Mouse (Mus musculus): ENCODE results near the gene Spaca4. TPM values are rescaled to one million over a fixed set of nuclear protein-coding genes. Genes with fewer than 3 reads are reported as not detected.

The Spaca4 gene
- polyA plus RNA-seq, 1 experiment from 2014 or later = not detected

DNA sequence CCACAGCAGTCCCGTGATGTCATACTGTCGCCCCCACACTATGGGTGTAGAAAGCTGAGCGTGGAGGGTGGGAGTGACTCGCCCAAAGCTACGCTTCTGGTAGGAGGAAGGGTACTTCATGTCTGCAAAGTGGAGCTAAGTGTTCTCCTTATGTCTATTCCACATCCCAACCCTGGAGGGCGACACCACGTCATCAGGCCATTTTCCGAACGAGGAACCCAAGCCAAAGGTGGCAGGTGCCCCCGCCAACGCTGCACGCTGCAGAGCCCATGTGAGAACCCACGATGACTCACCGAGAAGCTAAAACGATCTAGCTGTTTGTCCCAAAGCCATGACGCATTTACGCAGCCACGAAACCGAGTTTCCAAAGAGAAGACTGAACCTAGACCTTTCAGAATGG lies 16.7 kb upstream of the Spaca4 start:
- 37% methylated on average over 19 of the region's 19 CpGs for whole genome bisulfite sequencing
- H3K4me3 ChIP-seq (ENCODE audit: low read depth, low read length) = peak overlapping the region; percentile 14; the same call in 1 of the 2 replicates

DNA sequence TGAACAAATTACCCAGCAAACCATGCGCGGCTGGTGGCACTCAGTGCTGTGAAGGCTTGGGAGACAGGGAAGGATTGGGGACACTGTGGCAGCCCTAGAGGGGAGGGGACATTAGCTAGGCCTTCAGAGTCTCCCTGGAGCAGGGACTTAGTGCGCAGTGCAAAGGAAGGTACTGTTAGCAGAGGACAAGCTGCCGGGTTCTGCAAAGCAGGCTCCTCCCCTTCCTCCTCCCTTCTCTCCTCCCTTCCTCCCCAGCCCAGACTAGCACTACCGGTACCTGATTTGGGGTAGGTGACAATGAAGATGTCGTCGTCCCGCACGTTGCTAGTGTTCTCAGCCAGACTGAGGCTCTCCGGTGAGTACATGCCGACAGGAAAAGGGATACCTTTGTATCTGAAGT lies 16.2 kb upstream of the Spaca4 start:
- ATAC-seq (replicated peaks; ENCODE audit: insufficient number of reproducible peaks, low FRiP score, low TSS enrichment, low read depth) (no peak), DNase-seq (ENCODE audit: low spot score) (no peak)
- Histone ChIP-seq H3K4me2 (ENCODE audit: low read depth, low read length) (peak overlapping the region; percentile 33; the same call in 1 of the 2 replicates), H3K4me1 (ENCODE audit: control insufficient read depth, insufficient read depth, low read length) (no peaks in the 10 kb centered on the region; the same call in 1 of the 2 replicates), H3K27me3 (ENCODE audit: control insufficient read depth, insufficient read depth, low read length) (no peaks in the 10 kb centered on the region), H3K9ac (replicated peaks; ENCODE audit: low read length) (peak overlapping the region; percentile 5; the same call in 1 of the 2 replicates), H3K9me3 (replicated peaks; ENCODE audit: control insufficient read depth, low read length) (no peaks in the 10 kb centered on the region), H3K27ac (replicated peaks; ENCODE audit: low read depth, low read length) (no peak overlapping the region), H3K36me3 (replicated peaks; ENCODE audit: control insufficient read depth, insufficient read depth, low read depth, low read length) (no peaks in the 10 kb centered on the region), H3K4me3 (ENCODE audit: low read depth, low read length) (peak overlapping the region; percentile 14; the same call in 1 of the 2 replicates)
- WGBS = 35% methylated on average over 11 of the region's 11 CpGs

More for the DNA sequence above, 16.7 kb upstream of the Spaca4 start:
- Histone ChIP-seq H3K9ac (replicated peaks; ENCODE audit: low read length) (peak overlapping the region; percentile 5; the same call in 1 of the 2 replicates), H3K4me2 (ENCODE audit: low read depth, low read length) (peak overlapping the region; percentile 33; the same call in 1 of the 2 replicates), H3K27me3 (ENCODE audit: control insufficient read depth, insufficient read depth, low read length) (no peaks in the 10 kb centered on the region), H3K4me1 (ENCODE audit: control insufficient read depth, insufficient read depth, low read length) (no peaks in the 10 kb centered on the region; the same call in 1 of the 2 replicates), H3K36me3 (replicated peaks; ENCODE audit: control insufficient read depth, insufficient read depth, low read depth, low read length) (no peaks in the 10 kb centered on the region), H3K9me3 (replicated peaks; ENCODE audit: control insufficient read depth, low read length) (no peaks in the 10 kb centered on the region), H3K27ac (replicated peaks; ENCODE audit: low read depth, low read length) (no peak overlapping the region)
- ATAC-seq (replicated peaks; ENCODE audit: insufficient number of reproducible peaks, low FRiP score, low TSS enrichment, low read depth) (no peak), DNase-seq (ENCODE audit: low spot score) (no peak)

DNA sequence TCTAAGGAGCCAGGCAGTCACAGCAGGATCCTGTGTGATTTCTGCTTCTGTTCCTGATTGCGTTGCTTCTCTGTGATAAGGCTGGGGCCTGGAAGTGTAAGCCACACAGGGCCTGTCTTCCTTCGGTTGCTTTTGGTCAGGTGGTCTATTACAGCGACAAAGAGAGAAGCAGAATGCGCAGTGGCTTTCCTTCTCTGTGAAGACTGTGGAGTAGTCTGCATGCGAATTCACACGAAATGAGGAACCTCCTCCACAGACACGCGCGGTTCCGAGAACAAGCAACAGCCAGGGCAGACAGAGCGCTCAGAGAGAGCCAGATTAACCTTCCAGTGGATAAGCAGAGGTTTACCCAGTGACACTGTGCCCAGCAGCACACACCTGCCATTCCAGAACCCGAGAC lies 15.7 kb upstream of the Spaca4 start:
- 81% methylated on average over 12 of the region's 12 CpGs for WGBS
- no peak for DNase-seq (ENCODE audit: low spot score)
- ATAC-seq (replicated peaks; ENCODE audit: insufficient number of reproducible peaks, low FRiP score, low TSS enrichment, low read depth) = no peak
- Histone ChIP-seq H3K4me3 (ENCODE audit: low read depth, low read length) (no peak overlapping the region), H3K9ac (replicated peaks; ENCODE audit: low read length) (no peak overlapping the region), H3K9me3 (replicated peaks; ENCODE audit: control insufficient read depth, low read length) (no peaks in the 10 kb centered on the region), H3K36me3 (replicated peaks; ENCODE audit: control insufficient read depth, insufficient read depth, low read depth, low read length) (no peaks in the 10 kb centered on the region), H3K27me3 (ENCODE audit: control insufficient read depth, insufficient read depth, low read length) (no peaks in the 10 kb centered on the region), H3K27ac (replicated peaks; ENCODE audit: low read depth, low read length) (no peak overlapping the region), H3K4me1 (ENCODE audit: control insufficient read depth, insufficient read depth, low read length) (no peaks in the 10 kb centered on the region; the same call in 1 of the 2 replicates), H3K4me2 (ENCODE audit: low read depth, low read length) (no peak overlapping the region)

DNA sequence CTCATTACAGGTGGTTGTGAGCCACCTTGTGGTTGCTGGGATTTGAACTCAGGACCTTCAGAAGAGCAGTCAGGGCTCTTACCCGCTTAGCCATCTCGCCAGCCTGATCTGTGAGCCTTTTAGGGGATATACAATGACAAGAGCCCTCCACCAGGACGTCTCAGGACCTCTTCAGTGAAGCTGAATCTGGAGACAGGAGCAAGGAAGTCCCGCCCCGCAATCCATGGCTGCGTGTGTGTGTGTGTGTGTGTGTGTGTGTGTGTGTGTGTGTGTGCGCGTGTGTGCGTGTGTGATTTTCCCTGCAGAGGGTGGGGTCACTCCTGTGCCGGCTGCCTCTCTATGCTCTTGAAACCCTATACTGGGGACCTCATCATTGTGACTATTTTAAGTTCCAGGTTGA lies 14.2 kb upstream of the Spaca4 start:
- 69% methylated on average over 9 of the region's 10 CpGs for WGBS
- no peaks in the 10 kb centered on the region for H3K27me3 ChIP-seq (ENCODE audit: control insufficient read depth, insufficient read depth, low read length)
- DNase-seq (ENCODE audit: low spot score) (no peak), ATAC-seq (replicated peaks; ENCODE audit: insufficient number of reproducible peaks, low FRiP score, low TSS enrichment, low read depth) (no peak)
- no peak overlapping the region for H3K9ac ChIP-seq (replicated peaks; ENCODE audit: low read length)
- H3K4me2 ChIP-seq (ENCODE audit: low read depth, low read length) = no peak overlapping the region
- H3K36me3 ChIP-seq (replicated peaks; ENCODE audit: control insufficient read depth, insufficient read depth, low read depth, low read length) = no peaks in the 10 kb centered on the region
- no peak overlapping the region for H3K4me3 ChIP-seq (ENCODE audit: low read depth, low read length)
- H3K27ac ChIP-seq (replicated peaks; ENCODE audit: low read depth, low read length) = no peak overlapping the region
- no peaks in the 10 kb centered on the region; the same call in 1 of the 2 replicates for H3K4me1 ChIP-seq (ENCODE audit: control insufficient read depth, insufficient read depth, low read length)
- no peaks in the 10 kb centered on the region for H3K9me3 ChIP-seq (replicated peaks; ENCODE audit: control insufficient read depth, low read length)

DNA sequence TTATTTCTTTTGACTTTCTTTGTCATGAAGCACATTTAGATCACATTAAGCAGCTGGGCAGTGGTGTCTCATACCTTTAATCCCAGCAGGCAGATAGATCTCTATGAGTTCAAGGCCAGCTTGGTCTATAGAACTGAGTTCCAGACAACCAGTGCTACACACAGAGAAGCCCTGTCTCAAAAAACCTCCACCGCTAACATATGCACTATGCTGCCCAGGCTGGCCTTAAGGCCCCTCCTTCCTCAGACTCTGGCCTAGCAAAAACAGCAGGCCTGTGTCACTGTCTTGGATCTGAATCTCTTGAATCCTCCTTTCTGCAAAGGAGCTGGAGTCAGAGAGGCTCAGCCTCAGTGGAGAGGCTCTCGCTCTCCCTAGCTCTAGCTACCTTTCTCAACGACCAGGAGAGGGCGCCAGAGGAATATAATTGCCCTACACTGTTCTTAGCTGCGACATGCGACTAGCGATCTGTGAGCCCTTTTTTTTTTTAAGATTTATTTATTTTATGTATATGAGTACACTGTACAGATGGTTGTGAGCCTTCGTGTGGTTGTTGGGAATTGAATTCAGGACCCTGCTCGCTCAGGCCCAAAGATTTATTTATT lies 13.7 kb upstream of the Spaca4 start:
- Histone ChIP-seq H3K4me1 (ENCODE audit: control insufficient read depth, insufficient read depth, low read length) (no peaks in the 10 kb centered on the region; the same call in 1 of the 2 replicates), H3K27me3 (ENCODE audit: control insufficient read depth, insufficient read depth, low read length) (no peaks in the 10 kb centered on the region), H3K27ac (replicated peaks; ENCODE audit: low read depth, low read length) (no peak overlapping the region), H3K4me2 (ENCODE audit: low read depth, low read length) (no peak overlapping the region), H3K9ac (replicated peaks; ENCODE audit: low read length) (no peak overlapping the region), H3K9me3 (replicated peaks; ENCODE audit: control insufficient read depth, low read length) (no peaks in the 10 kb centered on the region), H3K4me3 (ENCODE audit: low read depth, low read length) (no peak overlapping the region), H3K36me3 (replicated peaks; ENCODE audit: control insufficient read depth, insufficient read depth, low read depth, low read length) (no peaks in the 10 kb centered on the region)
- DNase-seq (ENCODE audit: low spot score) (peak; percentile 89), ATAC-seq (replicated peaks; ENCODE audit: insufficient number of reproducible peaks, low FRiP score, low TSS enrichment, low read depth) (peak; percentile 83; the same call in 1 of the 2 replicates)
- WGBS = 9% methylated on average over 9 of the region's 9 CpGs

DNA sequence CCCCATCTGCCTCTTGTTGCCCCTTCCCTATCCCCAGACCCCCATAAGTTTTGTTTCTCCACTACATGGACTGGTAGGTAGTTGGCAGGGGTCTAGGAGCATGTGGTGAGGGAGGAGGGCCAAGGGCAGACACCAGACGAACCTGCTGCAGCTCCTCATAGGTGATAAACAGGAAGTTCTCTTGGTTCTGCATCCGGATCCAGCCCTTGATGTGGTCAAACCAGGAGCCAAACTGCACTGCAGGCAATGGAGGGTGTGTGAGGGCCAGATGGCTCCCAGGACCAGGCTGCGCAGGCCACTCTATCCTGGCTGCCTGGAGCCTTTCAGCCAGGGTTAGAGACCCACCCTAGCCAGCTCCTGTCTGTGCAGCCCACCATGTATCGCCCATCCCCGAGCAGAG lies 7.9 kb upstream of the Spaca4 start:
- Histone ChIP-seq H3K36me3 (replicated peaks; ENCODE audit: control insufficient read depth, insufficient read depth, low read depth, low read length) (no peaks in the 10 kb centered on the region), H3K9ac (replicated peaks; ENCODE audit: low read length) (no peak overlapping the region), H3K4me1 (ENCODE audit: control insufficient read depth, insufficient read depth, low read length) (peaks cover 4% of the 10 kb centered on the region; the same call in 1 of the 2 replicates), H3K9me3 (replicated peaks; ENCODE audit: control insufficient read depth, low read length) (no peaks in the 10 kb centered on the region), H3K27me3 (ENCODE audit: control insufficient read depth, insufficient read depth, low read length) (no peaks in the 10 kb centered on the region), H3K4me3 (ENCODE audit: low read depth, low read length) (no peak overlapping the region), H3K27ac (replicated peaks; ENCODE audit: low read depth, low read length) (no peak overlapping the region), H3K4me2 (ENCODE audit: low read depth, low read length) (no peak overlapping the region)
- no peak for ATAC-seq (replicated peaks; ENCODE audit: insufficient number of reproducible peaks, low FRiP score, low TSS enrichment, low read depth)
- 89% methylated on average over 5 of the region's 5 CpGs for WGBS
- no peak for DNase-seq (ENCODE audit: low spot score)

DNA sequence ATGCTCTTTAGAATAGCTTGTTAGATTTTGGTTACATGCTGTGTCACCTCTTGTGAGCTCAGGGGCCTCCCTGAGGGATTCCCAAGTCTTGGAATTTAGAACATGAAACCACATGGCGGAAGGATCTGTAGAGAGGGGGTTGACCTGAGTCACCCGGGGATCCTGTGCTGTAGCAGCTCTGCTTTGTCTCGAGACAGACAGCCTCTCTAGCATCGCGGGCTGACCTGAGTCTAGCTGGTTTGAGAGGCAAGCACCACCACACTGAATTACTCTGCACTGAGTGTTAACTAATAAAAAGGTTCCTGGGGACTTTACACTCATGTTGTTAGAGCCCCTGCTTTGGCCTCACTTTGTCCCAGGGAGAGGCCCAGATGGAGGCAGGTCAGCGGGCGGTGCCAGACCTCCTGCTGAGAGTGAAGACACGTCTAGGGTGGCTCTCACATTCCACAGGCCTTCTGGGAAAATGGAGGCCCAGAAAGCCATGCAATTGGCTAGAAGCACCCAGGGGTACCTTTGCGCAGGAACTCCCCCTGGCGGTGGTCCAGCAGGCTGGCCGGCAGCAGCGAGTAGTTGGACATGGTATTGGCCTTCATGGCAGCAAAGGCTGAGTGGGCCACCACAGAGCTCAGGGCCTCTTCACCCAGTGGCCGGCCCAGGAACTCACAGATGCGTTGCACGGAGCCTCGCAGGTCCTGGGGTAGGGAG lies 5.3 kb upstream of the Spaca4 start:
- DNase-seq (ENCODE audit: low spot score) (peak; percentile 76), ATAC-seq (replicated peaks; ENCODE audit: insufficient number of reproducible peaks, low FRiP score, low TSS enrichment, low read depth) (0 out of 2 replicates have a peak, but pooled peaks have one; percentile 4)
- no peak overlapping the region; the same call in 1 of the 2 replicates for H3K9ac ChIP-seq (replicated peaks; ENCODE audit: low read length)
- WGBS = 22% methylated on average over 16 of the region's 16 CpGs
- H3K4me1 ChIP-seq (ENCODE audit: control insufficient read depth, insufficient read depth, low read length) = peaks cover 4% of the 10 kb centered on the region; the same call in 1 of the 2 replicates
- no peak overlapping the region for H3K4me3 ChIP-seq (ENCODE audit: low read depth, low read length)
- no peaks in the 10 kb centered on the region for H3K36me3 ChIP-seq (replicated peaks; ENCODE audit: control insufficient read depth, insufficient read depth, low read depth, low read length)
- H3K9me3 ChIP-seq (replicated peaks; ENCODE audit: control insufficient read depth, low read length) = no peaks in the 10 kb centered on the region
- no peaks in the 10 kb centered on the region for H3K27me3 ChIP-seq (ENCODE audit: control insufficient read depth, insufficient read depth, low read length)
- no peak overlapping the region; the same call in 1 of the 2 replicates for H3K27ac ChIP-seq (replicated peaks; ENCODE audit: low read depth, low read length)
- H3K4me2 ChIP-seq (ENCODE audit: low read depth, low read length) = no peak overlapping the region

DNA sequence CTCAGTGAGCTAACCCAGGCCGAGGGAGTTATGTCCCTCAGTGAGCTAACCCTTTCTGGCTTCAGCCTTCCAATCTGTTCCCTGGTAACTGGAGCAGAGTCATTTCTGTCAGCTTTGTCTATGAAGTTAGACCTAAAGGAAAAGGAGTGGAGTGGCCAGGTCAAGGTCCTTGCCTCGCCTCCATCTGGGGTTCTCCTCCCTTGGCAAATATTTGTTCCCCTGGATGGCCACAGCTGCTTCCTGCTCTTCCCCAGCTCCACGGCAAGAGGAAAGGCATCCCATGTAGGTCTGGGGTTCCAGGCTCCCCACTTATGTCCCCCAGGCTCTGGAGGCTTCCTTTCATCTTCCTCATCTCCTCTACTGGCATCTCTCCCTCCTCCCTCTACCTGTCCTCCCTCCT lies 2.0 kb upstream of the Spaca4 start:
- H3K4me2 ChIP-seq (ENCODE audit: low read depth, low read length) = no peak overlapping the region
- no peak for ATAC-seq (replicated peaks; ENCODE audit: insufficient number of reproducible peaks, low FRiP score, low TSS enrichment, low read depth)
- H3K4me1 ChIP-seq (ENCODE audit: control insufficient read depth, insufficient read depth, low read length) = peaks cover 4% of the 10 kb centered on the region; the same call in 1 of the 2 replicates
- H3K9me3 ChIP-seq (replicated peaks; ENCODE audit: control insufficient read depth, low read length) = no peaks in the 10 kb centered on the region
- H3K36me3 ChIP-seq (replicated peaks; ENCODE audit: control insufficient read depth, insufficient read depth, low read depth, low read length) = peaks cover 6% of the 10 kb centered on the region; the same call in 1 of the 2 replicates
- H3K4me3 ChIP-seq (ENCODE audit: low read depth, low read length) = no peak overlapping the region
- no peak for DNase-seq (ENCODE audit: low spot score)
- H3K9ac ChIP-seq (replicated peaks; ENCODE audit: low read length) = no peak overlapping the region
- no peak overlapping the region for H3K27ac ChIP-seq (replicated peaks; ENCODE audit: low read depth, low read length)
- no peaks in the 10 kb centered on the region for H3K27me3 ChIP-seq (ENCODE audit: control insufficient read depth, insufficient read depth, low read length)
- WGBS = 87% methylated on average over 3 of the region's 3 CpGs
